Mouse (Mus musculus): ENCODE measurements around the gene Adamts16.
"Not testable (repeated sequence)": the region's sequence is repeated elsewhere in the genome, so short reads cannot be mapped to it uniquely, and the experiment has no call there.

Adamts16 gene

DNA sequence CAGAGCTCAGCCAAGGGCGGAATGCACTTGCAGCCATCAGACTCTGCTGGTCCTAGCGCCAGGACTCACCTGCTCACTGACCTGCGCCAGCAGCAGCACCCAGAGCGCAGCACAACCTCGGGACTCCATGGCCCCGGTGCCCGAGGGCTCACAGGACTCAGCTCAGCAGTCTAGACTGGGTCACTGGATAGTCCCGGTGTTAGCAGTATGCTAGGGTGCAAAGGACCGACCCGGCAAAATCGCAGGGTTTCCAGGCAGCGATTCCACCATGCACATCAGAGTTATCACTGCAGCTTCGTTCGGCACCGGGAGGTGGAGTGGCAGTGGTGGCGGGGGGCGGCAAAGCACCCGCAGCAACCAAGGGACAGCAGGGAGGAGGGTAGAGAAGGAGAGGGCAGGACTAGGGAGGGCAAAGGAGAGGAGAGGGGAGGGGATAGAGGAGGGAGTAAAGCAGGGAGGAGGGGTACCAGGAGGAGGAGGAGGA is at the start of gene Adamts16:
Adamts16 (minus strand) TSS at position 391 of the 484 bp plus-strand sequence.
- no peak for DNase-seq (ENCODE audit: low read depth)

DNA sequence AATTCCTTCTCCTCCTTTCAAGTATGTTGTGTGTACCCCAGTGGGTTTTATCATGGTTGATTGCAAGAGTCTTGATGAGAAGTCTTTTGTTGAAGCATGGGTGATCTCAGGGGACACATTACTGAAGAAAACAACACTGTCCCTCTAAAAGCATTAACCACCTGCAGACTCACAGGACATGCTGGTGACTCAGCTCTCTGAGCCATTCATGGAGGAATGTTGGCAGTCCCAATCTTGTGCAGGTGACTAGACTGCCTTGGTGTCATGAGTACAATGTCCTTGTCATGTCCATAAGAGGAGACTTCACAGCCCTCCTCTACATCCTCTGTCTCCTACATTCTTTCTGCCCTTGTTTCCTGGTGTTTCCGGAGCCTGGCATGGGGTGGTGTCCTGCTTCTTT is 45.5 kb upstream of the Adamts16 start:
- no peak for DNase-seq (ENCODE audit: low read depth)

DNA sequence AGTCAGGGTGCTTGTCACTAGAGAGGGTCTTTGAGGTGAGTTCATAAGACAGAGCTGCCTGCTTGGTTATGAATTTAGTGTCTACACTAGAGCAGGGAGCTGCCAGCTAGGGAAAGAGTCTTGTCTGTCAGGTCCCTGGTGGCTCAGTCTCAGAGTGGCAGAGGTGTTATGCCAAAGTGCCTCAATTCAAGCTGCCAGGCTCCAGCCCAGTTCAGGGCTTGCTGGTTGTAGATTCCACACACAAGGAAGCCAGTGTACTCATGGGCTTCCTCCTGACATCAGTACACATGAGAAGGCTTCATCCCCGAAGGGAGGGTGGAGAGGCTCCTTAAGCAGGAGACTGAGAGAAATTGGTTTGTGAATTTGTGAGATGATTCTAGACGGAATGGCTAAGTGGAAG is 43.4 kb upstream of the Adamts16 start:
- DNase-seq (ENCODE audit: low read depth): no peak

DNA sequence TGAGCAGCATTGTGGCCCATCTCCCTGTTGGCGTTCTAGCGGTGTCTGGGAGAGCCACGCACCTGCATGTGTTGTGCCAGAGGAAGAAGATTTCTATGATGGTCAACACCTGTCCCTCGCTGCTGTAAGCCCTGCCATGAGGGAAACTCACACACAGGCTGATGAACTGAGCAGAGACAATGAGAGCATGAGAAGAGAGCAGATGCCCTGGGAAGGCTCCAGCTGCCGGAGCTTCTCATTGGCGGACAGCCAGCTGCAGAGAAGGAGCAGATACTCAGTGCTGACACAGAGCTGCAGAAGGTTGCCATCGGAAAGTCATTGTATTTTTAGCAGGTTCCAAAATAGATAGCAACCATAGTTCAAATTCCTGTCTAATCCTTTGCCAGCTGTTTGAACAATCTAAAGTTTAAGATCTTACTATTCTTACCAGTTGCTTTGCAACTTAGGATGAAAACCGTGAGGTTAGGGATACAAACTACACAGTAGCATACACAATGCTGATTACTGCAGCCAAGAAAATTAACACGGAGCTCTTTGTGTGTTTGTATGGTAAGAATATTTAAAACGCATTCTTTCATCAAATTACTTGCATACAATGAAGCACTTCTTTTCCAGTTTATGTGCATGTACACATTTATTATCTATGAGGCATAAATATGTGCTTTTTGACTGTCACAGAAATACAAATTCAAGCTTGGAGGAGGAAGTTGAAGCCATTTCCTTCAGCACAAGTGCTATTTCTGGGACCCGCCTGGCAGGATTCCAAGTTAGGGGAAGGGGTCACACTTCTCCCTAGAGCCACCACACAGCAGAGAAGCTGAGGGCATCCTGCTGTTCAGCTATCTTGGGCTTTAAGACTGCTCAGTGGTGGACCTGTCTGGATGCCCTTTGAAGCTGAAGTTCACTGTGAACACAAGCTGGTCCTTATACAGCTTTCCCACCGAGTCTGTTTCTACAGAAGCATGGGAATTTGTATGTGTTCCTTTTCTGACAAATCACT is 42.6 kb upstream of the Adamts16 start:
- DNase-seq (ENCODE audit: low read depth): no peak

DNA sequence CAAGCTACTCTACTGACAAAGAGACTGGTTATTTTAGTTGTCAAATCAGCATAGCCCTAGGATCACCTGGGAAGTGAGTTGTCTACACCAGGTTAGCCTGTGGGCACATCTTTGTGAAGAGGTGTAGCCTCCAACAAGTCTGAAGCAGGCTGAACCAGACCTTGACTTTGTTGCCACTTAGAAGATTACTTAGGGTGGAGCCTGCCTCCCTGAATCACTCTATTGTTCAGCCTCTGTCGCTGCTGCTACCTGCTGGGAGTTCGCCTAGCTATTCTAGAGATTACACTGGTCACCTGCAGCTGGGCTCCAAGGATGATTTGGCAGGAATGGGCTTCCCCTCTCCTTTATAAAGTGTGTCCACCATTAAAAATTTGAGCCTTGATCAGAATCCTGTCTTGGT is 38.4 kb upstream of the Adamts16 start:
- not testable (repeated sequence) for DNase-seq (ENCODE audit: low read depth)

GRCm38 (mm10) chr13:70877550-70877913 is 35.9 kb upstream of the Adamts16 start:
- no peak for DNase-seq (ENCODE audit: low read depth)

GRCm38 (mm10) chr13:70876648-70877549 is 35.3 kb upstream of the Adamts16 start:
- DNase-seq (ENCODE audit: low read depth): no peak

GRCm38 (mm10) chr13:70875411-70875949 is 33.9 kb upstream of the Adamts16 start:
- no peak for DNase-seq (ENCODE audit: low read depth)

DNA sequence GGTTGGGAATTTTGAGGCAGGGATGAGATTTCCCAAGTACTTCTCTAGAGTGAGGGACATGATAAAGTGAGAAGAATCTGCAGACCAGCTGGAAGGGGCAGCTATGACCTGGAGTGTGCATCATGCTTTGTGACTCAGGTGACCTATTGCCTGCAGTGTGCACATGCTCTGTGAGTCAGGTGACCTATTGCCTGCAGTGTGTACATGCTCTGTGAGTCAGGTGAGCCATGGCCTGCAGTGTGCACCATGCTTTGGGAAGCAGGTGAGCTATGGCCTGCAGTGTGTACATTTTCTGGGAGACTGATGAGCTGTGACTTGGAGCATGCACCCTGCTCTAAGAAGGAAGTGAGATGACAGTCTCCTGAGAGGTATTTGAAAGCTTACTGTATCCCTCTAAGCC is 33.1 kb upstream of the Adamts16 start:
- no peak for DNase-seq (ENCODE audit: low read depth)

DNA sequence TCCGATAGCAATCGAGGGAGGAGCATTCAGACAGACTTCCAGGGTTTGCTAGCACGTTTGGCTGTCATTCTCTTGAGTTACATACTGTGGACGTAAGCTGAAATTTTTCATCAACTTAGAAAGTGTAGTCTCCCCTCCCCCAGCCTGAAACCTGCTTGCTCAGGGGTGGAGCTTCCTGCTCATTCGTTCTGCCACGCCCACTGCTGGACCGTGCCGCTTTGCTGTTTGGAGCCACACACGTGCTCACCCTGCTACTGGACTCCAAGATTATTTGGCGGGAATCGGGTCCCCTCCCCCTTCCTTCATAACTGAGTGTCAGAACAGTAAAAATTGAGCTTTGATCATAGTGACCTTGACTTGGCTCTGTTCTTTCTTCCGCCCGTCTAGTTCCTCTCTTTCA is 32.2 kb upstream of the Adamts16 start:
- not testable (repeated sequence) for DNase-seq (ENCODE audit: low read depth)

DNA sequence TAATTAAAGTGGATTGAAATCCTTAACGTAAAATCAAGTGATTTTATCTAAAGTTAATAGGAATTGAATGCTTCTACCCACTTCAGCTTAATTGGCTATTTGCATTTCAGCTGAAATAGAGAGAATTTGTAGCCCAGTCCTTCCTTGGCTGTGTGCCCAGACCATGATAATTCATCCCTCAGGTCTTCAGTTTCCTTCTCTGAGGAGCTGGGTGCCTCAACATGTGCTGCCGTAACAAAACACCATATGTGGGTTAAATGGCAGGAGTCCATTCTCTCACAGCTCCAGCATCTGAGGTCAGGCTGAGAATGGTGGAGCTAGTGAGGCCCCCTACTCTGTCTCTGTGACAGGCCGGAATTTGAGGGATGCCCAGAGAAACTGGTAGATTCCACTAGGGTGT is 29.4 kb upstream of the Adamts16 start:
- no peak for DNase-seq (ENCODE audit: low read depth)

DNA sequence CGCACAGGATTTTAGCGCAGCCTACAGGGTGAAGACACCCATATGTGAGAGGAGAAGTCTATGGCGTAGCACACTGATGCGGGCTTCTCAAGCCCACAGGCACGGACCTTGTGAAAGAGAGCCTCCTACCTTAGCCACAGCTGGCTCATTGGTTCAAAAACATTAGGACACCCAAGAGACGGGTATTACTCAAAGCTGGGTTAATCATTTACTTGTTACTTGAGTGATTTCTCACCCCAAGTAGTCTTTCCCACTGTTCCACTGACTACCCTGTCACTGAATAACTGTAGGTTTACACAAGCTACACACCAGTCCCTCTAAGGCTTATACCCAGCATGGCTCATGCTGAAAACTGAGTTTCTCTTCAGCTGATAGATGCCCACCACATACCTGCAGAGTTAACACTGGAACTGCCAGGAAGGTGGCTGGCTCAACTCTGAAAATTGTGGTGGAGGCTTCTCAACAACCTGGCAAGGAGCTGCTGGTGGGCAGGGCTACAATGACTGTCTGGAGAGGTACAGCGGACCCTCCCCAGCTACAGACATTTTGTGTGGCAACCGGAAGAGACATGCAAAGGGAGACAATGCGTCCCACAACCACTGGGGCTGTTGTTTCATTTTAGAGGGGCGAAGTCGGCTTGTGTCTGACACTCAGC is 25.5 kb upstream of the Adamts16 start:
- DNase-seq (ENCODE audit: low read depth): no peak

DNA sequence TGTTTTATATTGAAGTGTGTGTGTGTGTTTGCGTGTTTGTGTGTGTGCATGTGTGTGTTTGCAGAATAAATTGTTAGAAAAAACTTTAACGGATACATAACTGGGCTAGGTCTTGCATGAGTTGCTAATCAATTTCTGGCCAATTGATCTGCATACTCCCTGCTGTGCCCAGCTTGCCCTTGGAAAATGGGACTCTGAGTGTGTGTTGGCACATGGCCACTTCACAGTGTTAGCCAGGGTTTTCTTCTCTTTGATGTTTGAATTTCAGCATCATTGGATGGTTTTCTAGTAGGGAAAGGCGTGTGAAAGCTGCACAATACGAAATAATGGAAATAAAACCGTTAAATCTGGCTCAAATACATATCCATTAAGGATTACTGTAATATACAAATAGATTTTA is 24.3 kb upstream of the Adamts16 start:
- no peak for DNase-seq (ENCODE audit: low read depth)

- no peak for DNase-seq (ENCODE audit: low read depth)
Observed at GRCm38 (mm10) chr13:70862162-70862908, 20.7 kb upstream of the Adamts16 start.

DNA sequence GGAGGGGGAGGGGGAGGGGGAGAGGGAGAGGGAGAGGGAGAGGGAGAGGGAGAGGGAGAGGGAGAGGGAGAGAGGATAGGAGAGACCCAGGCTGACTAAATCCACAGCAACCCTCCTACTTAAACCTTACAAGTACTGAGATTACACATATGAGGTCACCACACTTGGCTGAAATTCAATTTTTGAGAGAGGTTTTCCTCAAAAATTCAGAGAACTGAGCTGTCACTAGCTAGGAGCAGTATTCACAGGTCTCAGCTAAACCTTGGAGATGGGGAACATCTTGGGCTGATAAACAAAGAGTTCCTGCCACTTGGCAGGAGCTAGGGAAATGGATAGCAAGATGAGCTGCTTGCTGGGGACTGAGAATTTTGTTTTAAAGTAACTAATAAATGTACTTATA is 12.0 kb upstream of the Adamts16 start:
- no peak for DNase-seq (ENCODE audit: low read depth)

DNA sequence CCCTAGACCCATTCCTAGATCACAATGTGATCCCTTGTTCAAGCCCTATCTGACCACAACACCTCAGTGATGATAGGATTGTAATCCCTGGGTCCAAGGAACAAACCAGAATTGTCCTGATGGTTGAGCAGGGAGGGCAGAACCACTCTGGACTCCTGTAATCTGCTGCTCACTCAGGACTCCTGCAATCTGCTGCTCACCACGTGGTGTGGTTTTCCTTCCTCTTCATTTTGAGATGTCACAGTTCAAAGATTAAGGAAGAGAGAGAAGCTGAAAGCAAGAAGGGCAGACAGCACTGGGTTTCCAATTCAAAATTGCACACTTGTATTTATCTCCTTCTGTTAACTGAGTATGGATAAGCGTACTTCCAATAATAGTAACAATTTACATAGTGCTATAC is 5.3 kb upstream of the Adamts16 start:
- no peak for DNase-seq (ENCODE audit: low read depth)

DNA sequence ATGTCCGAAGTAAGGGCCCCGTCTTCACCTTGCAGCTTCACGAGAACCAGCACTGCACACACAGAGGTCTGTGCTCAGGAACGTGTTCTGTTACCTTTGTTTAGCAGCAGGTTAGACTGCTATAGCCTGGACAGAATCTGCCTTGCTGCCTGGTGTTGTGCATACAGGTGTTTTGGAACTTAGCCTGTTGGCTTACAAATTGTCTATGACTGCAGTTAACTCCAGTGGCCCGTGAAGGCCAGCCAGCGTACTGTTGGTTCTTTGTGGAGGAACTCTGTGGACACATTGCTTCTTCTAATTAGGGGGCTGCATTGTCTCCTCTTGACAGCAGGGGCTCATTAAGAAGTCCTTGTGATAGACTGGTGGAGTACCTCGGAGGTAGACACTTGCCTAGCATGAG is 3.9 kb upstream of the Adamts16 start:
- DNase-seq (ENCODE audit: low read depth): no peak

DNA sequence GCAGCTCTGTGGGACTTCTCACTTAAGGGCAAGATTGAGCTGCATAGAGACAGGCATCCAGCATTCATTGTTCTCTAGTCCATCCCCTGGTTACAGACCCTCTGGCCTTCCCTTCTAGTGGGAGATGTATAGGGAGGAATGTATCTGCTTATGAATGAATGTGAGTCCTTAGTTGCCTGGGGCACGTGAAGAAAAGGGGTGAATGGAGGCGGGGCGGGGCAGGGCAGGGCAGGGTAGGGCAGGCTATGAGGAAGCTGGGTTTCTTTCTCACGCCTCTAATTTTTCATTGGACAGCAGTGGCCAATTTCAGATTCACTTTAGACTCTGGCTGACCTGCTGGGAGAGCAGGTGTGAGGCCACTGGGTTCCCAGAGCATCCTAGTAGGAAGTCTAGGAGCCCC is 515 bp upstream of the Adamts16 start:
- no peak for DNase-seq (ENCODE audit: low read depth)

- peak; percentile 33 for DNase-seq (ENCODE audit: low read depth)
Observed at GRCm38 (mm10) chr13:70840161-70840560, 1.4 kb downstream of the Adamts16 start.

- no peak for DNase-seq (ENCODE audit: low read depth)
Observed at GRCm38 (mm10) chr13:70837571-70837970, 4.0 kb downstream of the Adamts16 start.

DNA sequence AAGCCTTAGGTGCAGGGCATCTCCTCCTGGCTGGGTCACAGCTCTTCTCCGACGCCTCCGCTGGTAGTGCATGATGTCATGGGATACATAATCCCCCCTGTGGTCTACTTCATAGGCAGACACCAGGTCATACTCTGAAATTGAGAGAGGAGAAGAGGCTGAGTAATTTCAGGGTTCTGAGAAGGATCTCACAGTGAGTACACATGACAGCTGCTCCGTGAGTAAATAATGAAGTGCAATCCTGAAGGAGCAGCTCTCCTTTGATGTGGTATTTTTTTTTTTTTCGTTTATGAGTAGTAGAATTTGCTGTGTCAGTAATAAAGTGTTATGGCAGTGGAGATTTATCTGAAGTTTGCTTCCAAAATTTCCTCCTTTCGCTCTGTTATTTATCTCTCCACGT is 5.4 kb downstream of the Adamts16 start:
- no peak for DNase-seq (ENCODE audit: low read depth)

Measured in c-Kit-positive CD71-negative TER-119-negative erythroid progenitor cells, embryonic 14.5 days (primary cell).